In genomic region chr19:7340371-7340779, GRCm38 (mm10) we compare ENCODE assay signal across 8 mouse cellular contexts. TPM values are rescaled to one million over a fixed set of nuclear protein-coding genes. Genes with fewer than 3 reads are reported as not detected.
DNase-seq lines count a peak whose midpoint lies in the region; ATAC-seq and TF ChIP-seq lines count a peak whose summit lies in the region.

No protein-coding gene starts in this region.

- peak overlapping the region; percentile 98 for H3K4me2 ChIP-seq in liver, postnatal 0 days (ENCODE audit: low read depth, low read length)

- 0 out of 2 replicates have a peak, but pooled peaks cover 3% of the 10 kb centered on the region for H3K36me3 ChIP-seq in heart, embryonic 10.5 days
- peaks cover 6% of the 10 kb centered on the region; the same call in 1 of the 2 replicates for H3K36me3 ChIP-seq in liver, postnatal 0 days (replicated peaks; ENCODE audit: insufficient read depth, low read length)

- WGBS in heart, embryonic 10.5 days: 2% methylated on average over 15 of the region's 15 CpGs
- WGBS in liver, postnatal 0 days (ENCODE audit: insufficient replicate concordance): 1% methylated on average over 15 of the region's 15 CpGs

- ATAC-seq in liver, postnatal 0 days: no peak
- no peak for ATAC-seq in activated CD4-positive, CD25-positive, alpha-beta regulatory T cell, adult 4 months

- peak overlapping the region; percentile 90 for H3K4me3 ChIP-seq in heart, embryonic 10.5 days
- peak overlapping the region; percentile 75 for H3K4me3 ChIP-seq in liver, postnatal 0 days (ENCODE audit: low read depth, low read length)

- no peak for TF ChIP-seq CTCF in liver, postnatal 0 days (IDR thresholded peaks at IDR 0.05; ENCODE audit: low read depth)

- no peaks in the 10 kb centered on the region for H3K9me3 ChIP-seq in heart, embryonic 10.5 days
- H3K9me3 ChIP-seq in liver, postnatal 0 days (ENCODE audit: low read length): no peaks in the 10 kb centered on the region

- H3K4me1 ChIP-seq in heart, embryonic 10.5 days: peaks cover 53% of the 10 kb centered on the region
- peaks cover 36% of the 10 kb centered on the region for H3K4me1 ChIP-seq in liver, postnatal 0 days (ENCODE audit: insufficient read depth)

- peak overlapping the region; percentile 93 for H3K9ac ChIP-seq in liver, postnatal 0 days (replicated peaks)

- H3K27me3 ChIP-seq in heart, embryonic 10.5 days (ENCODE audit: insufficient read depth, poor library complexity, severe bottlenecking): no peaks in the 10 kb centered on the region
- no peaks in the 10 kb centered on the region for H3K27me3 ChIP-seq in liver, postnatal 0 days (ENCODE audit: insufficient read depth, low read length)

- no peak for TF ChIP-seq EP300 in liver, postnatal 0 days (IDR thresholded peaks at IDR 0.05; ENCODE audit: low read depth)

- H3K27ac ChIP-seq in heart, embryonic 10.5 days: peak overlapping the region; percentile 94
- peak overlapping the region; percentile 88; the same call in 1 of the 2 replicates for H3K27ac ChIP-seq in liver, postnatal 0 days (ENCODE audit: low read depth)

- peak; percentile 27 for DNase-seq in urinary bladder, postnatal 14 days (ENCODE audit: low spot score)
- DNase-seq in urinary bladder, postnatal 4 days (ENCODE audit: low spot score in 2 of 2): no peak
- DNase-seq in cerebellum, postnatal 36 days: peak; percentile 18 to 21
- DNase-seq in heart, embryonic 10.5 days (ENCODE audit: low spot score): peak; percentile 77
- peak; percentile 25 to 43 for DNase-seq in kidney, postnatal 36 days
- peak; percentile 26 for DNase-seq in liver, postnatal 0 days
- DNase-seq in right cerebral cortex, adult 2 months (ENCODE audit: low spot score in 2 of 2): peak; percentile 55 to 67

RNA-seq across cellular contexts. Expression of gene Mark2, which starts 1.3 kb away (rescaled TPM):
- polyA plus RNA-seq in heart, embryonic 10.5 days (2016; fragmentation: Nextera tagmentation; extraction: Ambion mirVana): 37.4 and 50.6 TPM in 2 replicates
- 11.9 and 12.5 TPM in 2 replicates for polyA plus RNA-seq in liver, postnatal 0 days (2015; fragmentation: Nextera tagmentation; extraction: Ambion mirVana)
- polyA plus RNA-seq in activated CD4-positive, CD25-positive, alpha-beta regulatory T cell, adult 4 months (2017; shearing (Covaris generic)): 10 to 100 TPM; 53.4 to 69.8 TPM

RNA-seq across cellular contexts. Expression of gene Spindoc, which starts 42.4 kb away (rescaled TPM):
- polyA plus RNA-seq in heart, embryonic 10.5 days (2016; fragmentation: Nextera tagmentation; extraction: Ambion mirVana): 26.8 and 35.5 TPM in 2 replicates
- 2.2 and 3.6 TPM in 2 replicates for polyA plus RNA-seq in liver, postnatal 0 days (2015; fragmentation: Nextera tagmentation; extraction: Ambion mirVana)
- polyA plus RNA-seq in activated CD4-positive, CD25-positive, alpha-beta regulatory T cell, adult 4 months (2017; shearing (Covaris generic)): 1 to 10 TPM; 1.5 to 5.3 TPM

Comparison
In these comparisons a context has a peak if more than half of its experiments do, and no peak if none do; other contexts are left out.
1. DNase-seq: peak in urinary bladder, postnatal 14 days (single experiment), cerebellum, postnatal 36 days (2 of 2), heart, embryonic 10.5 days (single experiment), kidney, postnatal 36 days (2 of 2), liver, postnatal 0 days (single experiment) and right cerebral cortex, adult 2 months (2 of 2); none in urinary bladder, postnatal 4 days (0 of 2).